Mouse (Mus musculus) kidney, adult 8-10 months (tissue): ENCODE data around the gene Rab3gap1.

ENCODE experiments used
- DNase-seq, 2 experiments: peaks; one replicate each; pipeline ENCODE4 v3.0.0; 2022

Gene Rab3gap1

GRCm38 (mm10) chr1:127983274-127983993 is 114.9 kb downstream of the Rab3gap1 start:
- DNase-seq, result peak in 1 of 2 experiments; percentile 13

DNA sequence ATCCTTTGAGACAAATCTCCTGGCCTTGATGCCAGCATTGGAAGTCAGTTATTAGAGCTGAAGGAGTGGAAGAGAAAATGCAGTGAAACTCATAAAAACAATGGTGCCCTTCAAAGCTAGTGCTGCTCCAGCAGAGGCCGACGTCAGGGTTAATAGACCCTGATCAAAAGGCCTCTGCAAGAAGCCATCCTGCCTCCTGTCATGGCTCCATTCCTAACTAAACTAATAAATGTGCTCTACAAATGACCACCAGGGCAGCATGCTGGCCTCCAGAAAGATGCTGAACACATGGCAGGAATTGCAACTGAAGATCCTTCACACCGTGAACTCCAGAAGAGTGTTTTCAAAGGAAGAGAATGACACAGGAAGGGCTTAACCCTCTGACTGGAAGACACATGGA is 116.8 kb downstream of the Rab3gap1 start:
- no peak for DNase-seq

GRCm38 (mm10) chr1:127988246-127988645 is 119.7 kb downstream of the Rab3gap1 start:
- DNase-seq, result no peak

- no peak for DNase-seq
Observed at GRCm38 (mm10) chr1:127989387-127989786, 120.8 kb downstream of the Rab3gap1 start.

- DNase-seq, result peak; percentile 25 to 54
Observed at GRCm38 (mm10) chr1:127989876-127990731, 121.5 kb downstream of the Rab3gap1 start.
